Mouse (Mus musculus): ENCODE data around the gene Them7. TPM values are rescaled to one million over a fixed set of nuclear protein-coding genes. Genes with fewer than 3 reads are reported as not detected.
A peak's percentile ranks its signal among the peaks of the same experiment; 100 is the strongest.

Them7 gene
- polyA plus RNA-seq, 2 experiments from 2014 or later, result not detected

DNA sequence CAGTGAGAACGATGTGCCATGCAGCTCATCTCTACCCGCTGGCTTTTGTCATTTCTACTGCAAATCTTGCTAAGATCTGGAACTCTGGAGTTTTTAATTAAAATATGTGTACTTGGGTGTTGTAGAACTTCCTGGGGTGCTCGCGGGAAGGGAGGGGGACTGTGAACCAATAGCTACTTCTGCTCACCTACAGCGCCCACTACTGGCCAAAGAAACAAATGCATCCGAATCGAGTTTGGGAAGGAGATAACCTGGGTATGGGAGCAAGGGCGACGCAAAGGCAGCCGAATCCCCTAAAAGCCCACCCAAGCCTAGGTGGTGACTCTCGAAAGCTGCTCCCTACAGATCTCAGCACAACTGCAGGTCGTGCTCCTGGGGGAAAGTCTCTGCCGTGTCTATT, 87.3 kb downstream of the Them7 start:
- no peak for ATAC-seq

DNA sequence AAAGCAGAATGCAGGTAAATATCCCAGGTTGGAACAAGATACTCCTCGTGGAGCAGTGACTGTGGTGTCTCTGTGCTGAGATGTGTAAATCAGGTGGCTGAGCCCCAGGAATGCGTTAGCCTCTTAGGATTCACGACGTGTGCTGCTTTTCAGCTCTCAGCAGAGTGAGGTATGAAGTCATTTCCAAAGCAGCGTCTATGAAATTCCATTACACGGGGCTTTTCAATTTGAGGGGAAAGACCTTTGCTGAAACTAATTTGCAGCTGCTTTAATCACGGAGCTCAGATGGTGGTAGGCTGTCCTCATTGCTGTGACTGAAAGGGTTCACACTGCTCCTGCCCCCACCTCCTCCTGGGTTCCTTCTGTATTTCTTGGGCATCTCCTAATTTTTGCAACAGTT, 87.9 kb downstream of the Them7 start:
- no peak for ATAC-seq

DNA sequence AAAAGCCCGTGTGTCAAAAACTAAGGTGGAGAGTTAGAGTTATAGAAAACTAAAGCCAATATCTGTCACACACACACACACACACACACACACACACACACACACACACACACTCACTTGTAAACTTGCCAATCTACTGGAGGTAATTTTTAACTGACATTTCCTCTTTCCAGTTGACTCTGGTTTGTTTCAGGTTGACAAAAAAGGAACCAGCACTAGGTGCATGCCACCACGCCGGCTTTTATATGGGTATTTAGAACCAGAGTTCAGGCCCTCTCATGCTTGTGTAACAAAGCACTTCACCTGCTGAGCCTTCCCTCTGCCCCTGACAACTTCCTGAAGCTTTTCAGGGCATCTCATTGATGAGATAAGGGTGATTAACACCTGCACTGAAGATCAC, 89.0 kb downstream of the Them7 start:
- ATAC-seq, result no peak

DNA sequence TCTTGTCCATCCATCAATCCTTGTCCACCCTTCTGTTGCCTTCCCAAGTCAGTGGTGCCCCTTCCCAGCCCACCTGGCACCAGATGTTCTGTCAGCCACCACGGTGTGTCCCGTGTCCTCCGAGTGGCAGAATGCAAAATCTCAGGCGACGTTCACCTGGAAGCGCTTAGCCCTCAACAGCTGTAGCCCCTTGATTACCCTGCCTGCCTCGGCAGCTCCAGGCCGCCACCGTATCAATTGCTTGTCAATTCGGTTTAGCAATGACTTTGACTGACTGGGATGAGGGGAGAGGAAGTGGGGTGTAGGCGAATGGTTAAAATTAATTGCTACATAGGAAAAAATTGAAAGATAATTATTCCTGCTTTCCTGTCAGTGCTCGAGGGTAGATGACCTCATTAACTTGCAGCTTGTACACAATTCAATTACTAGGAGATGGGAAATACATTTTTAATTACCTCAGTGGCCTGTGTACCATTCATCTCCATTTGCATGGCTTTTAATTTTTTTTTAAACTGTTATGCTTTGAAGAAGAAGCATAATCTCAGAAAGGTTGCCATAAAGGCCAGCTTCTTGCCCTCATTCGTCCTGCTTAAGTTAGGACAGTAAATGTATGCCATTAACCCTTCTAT, 93.5 kb downstream of the Them7 start:
- ATAC-seq, result no peak

DNA sequence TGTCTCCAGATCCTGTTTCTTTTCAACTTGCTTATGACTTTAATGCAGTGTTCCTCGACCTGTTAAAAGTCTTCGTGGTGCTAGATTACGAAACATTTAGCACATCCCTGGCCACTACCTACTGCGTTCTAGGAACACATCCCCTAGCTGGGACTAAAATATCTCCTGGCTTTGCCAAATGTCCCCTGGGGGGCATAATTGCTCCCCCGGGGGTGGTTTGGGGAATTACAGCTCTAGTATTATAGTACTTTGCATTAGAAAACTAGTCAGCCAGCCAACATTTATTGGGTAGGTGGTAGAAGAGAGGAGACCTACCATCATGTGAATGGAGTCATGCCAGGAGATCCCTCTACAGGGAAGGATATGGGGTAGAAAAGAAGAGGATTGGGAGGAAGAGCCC, 101.9 kb downstream of the Them7 start:
- no peak for ATAC-seq

DNA sequence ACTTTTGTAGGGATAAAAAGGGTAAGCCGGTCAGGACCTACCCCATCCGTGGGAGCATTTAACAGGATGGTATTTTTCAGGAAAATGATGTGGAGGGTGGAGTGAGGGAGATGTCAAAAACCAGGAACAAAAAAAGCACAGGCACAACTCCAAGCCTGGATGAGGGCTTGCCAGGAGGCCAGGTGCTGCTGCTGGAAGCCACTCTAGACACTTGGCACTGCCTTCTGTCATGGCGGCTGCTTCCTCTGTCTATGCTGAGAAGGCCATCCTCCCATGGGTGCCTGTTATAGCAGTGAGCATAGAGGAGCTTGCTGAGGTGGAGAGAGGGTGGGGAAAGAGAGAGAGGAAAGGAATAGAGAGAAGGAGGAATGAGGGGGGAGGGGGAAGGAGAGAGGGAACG, 105.9 kb downstream of the Them7 start:
- ATAC-seq, result no peak

DNA sequence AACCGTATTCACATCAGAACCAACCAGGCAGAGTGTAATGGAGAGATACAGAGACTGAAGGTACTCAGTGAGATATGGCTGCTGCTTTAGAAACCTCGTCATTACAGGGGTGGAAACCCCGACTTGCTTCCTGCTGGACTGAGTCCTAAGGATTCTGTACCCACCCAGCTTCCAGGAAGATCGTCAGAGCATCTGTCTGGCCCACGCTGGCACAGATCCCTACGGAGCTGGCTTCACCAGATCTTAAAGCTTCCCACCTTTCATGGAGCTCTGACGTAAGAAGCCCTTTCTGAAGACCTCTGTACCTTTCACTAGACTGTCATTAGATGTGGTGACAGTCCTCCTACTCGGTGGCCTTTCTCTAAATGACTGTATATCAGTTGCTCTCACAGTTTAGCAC, 109.0 kb downstream of the Them7 start:
- no peak for ATAC-seq

DNA sequence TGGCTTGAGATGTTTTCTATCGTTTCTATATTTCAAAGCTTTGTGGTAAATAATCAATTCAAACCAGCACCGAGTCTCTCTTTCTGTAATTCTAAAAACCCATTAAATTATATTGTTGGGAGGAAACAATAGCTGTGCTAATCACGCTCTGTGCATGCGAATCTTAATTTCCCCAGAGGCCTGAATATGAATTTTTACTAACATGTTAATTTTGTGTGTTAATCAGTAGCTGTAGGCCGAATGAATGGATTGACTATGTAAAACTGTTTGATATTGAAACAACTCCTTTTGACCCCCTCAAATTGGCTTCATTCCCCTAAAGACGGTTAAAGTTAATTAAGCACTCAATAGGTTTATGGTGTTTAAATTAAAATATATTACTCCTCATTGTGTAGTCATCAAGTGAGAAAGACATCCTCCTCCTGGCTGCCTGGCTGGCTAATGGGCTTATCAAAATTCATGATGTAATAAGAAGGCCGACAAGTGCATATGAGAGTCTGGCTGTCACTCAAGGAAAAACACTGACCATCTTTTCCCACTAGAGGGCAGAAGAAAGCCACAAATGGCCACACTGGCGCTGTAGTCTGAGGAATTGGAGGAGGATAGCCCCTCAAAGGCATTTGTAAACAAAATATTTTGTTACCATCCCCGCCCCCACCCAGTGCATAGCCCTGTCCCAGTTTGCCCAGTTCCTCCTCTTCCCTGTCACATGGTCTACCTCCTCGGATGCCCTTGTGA, 110.0 kb downstream of the Them7 start:
- peak; percentile 64 for ATAC-seq

DNA sequence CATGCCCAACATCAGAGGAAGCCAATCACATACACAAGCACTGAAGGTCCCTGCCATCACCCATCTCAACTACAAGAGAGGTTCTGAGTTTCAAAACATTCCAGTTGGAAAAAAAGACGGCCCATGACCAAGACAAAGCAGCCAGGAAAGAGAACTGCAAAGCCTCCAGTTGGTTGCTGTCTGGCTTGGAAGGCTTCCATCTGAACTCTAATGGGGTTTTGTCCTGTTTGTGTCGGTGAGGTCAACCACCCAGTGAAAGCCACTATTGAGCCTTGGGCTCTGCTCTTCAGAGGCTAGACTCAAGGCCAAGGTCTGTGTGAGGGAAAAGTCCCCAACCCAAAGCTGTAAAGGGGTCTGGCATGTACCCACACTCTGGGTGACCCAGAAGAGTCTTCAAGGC, 111.5 kb downstream of the Them7 start:
- no peak for ATAC-seq

DNA sequence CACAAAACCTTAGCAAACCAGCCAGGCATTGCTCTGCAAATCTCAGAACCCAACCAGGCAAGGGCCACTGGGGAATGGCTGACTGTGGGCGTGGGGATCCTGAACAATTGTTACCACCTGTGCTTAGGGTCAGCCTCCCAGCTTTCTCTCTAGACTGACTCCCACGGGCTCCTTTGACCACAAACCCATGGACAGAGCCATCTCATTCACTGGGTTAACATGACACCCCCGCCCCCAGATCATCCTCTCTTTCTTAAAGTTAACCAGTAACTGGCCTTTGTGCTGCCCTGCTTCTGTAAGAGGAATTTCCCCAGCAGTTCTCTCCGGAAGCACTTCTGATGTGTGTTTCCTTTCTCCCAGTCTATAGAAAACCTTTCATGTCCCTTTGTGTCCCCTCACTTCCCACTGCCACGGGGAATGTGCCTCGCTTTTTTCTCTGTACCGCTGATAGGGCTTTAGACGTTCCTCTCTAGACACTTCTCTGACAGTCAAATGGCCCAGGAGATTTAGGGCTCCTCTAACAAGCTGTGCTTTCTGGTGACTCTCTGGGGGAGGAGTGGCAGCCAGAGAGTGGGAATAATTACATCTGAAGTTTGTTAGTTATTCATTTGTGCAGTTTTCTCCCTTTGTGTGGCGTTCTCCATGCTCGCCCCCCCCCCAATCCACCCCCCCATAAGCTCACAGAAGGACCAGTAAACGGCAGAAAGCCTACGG, 112.4 kb downstream of the Them7 start:
- ATAC-seq, result no peak

DNA sequence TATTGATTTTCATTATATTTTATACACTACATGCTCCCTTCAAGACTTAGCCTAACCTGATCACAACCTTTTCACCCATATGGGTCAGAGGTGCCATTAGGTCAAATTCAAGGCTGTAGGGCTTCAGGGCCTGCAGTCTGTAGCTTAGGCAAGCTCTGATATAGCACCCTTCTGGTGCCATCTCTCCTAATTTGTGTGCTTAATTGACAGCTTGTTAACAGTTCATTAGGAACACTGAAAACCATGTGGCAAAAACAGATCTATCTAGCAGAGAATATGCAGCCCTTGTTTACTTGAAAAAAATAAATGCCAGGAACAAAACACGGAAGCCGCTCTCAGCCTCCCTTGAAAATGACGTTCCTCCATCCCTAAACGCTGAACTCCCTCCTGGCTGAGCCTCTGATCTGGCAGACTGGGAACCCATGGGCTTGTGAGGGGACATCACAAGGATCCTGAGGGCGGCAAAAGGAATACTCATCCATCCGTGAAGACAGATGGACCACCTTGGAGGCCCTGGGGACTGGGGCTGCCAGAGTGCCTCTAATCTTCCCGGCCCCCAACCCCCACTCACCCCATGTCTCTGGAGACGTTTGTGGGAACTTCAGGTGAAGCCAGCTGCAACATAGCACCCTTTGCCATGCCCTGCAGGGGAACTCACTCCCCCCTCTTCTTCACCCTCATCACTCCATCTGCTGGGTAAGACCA, 113.2 kb downstream of the Them7 start:
- no peak for ATAC-seq

DNA sequence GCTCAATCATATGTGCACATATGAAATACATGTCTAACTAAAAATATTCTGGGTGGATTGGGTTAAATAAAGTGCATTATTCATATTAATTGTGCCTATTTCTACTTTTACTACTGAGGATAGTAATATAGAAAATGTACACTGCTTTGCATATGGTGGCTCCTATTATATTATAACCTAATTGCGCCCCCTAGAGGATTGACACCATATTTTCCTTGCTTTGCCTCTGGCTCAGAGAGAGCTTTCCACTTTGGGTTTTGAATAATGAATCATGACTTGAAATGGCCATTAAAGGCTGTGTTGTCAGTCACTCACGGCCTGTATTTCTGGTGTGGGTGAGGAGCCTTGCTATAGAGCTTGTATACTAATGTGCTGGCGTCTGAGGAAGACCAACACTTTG, 115.9 kb downstream of the Them7 start:
- peak; percentile 41 for ATAC-seq

DNA sequence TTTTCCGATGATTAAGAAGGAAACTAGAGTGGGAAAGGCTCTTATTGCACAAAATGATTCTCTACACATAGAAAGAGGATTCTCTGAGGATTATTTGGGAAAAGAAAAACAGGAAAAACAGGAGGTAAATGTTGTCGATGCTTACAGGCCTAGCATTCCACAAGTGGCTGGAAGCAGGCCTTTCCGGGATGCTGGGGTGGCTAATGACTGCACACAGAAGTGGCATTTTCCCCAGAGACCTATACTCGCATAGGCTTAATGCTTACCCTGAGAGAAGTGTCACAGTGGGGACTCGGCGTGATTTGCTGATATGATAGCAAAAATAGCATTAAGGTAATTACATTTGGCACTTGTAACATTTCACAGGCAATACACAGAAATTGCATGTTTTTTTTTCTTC, 124.8 kb downstream of the Them7 start:
- ATAC-seq, result no peak

DNA sequence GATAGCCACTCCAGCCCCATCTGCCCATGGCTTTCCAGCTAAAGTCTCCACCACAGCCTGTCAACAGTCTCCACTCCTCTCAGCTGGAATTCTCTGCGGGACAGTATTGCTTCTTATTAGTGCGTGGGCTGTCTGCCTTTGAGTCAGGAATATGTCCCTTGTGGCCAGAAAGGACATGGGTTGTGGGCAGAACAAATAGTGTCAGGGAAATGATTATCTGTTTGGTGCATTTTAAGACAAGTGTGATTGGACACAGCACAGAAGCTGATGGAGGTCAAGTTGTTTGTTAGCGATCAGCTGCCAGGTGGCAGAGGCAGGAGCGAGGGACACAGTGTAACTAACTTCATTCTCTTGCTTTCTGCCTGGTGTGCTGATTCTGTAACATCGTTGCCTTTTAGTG, 132.7 kb downstream of the Them7 start:
- no peak for ATAC-seq

DNA sequence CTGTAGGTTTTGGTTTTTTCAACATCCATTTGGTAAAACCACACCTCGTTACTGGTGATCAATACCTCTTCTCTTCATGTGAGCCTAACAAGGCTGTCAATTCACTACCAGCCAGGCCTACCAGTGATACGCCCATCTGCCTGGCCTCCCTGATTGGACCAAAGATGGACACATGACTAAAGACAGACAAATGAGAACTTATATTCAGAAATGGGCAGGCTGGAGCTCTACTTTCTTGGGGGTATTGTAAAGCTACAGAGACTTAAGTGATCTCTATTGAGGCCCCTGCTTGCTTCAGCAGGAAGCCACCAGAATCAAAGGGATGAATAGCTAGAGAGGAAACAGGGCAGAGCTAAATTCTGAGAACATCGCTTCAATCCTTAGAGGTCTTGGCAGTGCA, 133.9 kb downstream of the Them7 start:
- peak; percentile 81 for ATAC-seq

DNA sequence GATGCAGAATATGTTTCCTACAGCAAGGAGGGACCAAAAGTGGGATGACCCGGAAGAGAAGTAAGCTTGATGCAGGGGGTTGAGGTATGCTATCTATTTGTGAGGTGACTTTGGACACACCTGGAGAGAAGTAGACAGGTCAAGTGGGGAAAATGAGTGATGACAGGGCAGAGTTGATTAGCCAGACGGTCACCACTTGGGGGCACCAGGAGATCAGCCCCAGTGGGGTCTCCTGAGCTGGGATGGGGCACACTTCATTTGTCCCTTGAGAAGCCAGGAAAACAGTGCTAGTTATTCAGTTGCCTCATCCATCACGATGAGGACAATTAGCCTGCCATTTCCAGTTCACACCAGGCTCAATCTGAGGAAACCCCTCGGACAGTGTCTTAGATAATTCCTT, 143.5 kb downstream of the Them7 start:
- peak; percentile 54 for ATAC-seq

DNA sequence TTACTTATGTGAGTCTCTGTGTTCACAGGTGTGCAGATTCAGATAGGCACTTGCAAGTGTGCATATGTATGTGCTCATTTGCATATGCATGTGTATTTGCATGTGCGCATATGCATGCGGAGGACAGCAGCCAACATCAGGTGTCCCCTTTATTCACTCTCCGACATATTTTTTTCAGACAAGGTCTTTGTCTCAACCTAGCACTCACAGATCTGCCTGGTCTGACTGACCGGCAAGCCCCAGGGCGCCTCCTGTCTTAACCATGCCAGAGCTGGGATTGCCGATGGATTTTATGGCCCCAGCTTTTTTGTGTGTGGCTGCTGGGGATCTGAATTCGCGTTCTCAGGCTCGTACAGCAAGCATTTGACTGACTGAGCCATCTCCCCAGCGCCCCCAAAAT, 146.1 kb downstream of the Them7 start:
- no peak for ATAC-seq

DNA sequence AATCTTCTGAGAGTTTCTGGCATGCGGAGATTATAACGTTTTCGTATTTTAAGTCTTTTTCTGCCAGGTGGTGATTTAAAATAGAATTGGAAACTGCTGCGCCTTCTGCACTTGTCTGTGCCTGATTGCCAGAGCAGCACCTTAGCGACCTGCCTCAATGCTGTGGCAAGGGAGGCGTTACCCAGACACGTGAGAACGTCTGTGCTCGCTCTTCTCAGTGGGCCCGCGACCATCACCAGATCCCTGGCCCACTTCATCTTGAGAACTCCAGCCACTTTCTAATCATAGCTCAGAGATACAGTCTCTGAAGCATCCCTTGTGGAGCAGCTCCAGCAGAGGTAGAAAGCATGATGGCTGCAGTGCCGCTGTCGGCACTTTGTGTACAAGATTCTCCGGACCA, 146.6 kb downstream of the Them7 start:
- ATAC-seq, result no peak

DNA sequence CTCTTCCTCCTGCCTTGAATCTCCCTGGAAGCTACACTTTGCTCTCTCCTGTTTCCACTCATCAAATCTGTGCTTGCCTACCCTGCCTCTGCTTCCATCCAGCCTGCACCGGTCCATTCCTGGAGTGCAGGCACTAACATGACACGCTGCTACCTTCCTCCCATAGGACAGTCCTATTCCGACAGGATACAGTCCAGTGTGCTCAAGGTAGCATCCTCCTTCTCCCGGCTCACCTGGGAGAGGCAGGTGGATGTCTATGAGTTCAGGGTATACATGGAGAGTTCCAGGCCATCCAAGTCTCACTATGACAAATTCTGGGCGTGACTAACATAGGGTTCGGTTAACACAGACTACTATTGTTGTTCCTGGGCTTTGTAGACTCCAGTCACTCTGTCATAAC, 148.0 kb downstream of the Them7 start:
- ATAC-seq, result no peak

DNA sequence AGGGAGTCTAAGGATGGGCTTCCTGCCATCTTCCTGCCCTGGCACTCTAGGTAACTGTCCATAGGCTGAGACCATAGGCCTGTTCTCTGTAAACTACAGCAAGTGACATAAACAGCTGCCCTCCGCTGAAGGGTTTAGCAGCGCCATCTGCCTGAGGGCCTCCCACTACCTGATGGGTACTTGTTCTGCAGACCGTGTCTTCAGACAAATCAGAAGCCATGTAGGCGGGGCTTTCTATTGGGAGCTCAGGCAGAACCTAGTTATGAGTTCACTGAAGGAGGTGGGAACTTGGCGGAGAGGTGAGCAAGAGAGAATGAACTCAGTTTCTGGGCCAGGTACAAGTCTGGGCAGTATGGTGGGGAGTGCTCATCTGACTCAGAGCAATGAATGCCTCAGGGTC, 148.6 kb downstream of the Them7 start:
- ATAC-seq, result no peak

DNA sequence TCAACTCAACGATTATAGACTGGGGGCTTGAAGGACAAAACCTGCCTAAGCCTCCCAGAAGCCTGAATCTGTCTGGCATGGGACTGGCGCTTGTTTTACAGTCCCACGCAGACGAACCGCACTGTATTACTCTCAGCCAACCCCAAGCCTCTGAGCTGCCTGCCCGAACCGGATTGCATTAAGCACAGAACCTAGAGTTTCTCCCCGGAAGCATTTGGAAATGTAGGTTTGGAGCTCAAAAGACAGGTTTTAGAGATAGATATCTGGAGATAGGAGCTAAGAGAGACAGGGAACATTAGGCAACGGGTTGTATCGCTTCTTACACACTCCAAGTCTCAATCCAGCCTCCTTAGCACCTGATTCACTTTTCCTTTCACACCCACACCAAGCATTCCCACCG, 149.5 kb downstream of the Them7 start:
- no peak for ATAC-seq

DNA sequence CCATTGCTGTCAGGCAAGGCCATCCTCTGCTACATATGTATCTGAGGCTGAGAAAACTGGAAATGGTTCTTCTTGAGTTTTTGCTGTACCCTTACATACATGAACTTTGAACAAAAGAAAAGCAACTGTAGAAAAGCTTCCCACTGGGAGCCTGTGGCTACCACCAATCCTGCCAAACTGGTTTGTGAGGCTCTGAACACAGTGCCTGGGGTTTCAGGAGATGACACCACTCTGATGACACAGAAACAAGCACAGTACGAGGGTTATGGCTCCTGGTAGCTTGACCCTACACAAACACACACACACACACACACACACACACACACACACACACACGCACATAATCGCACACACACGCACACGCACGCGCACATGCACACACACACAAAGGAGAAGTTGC, 151.1 kb downstream of the Them7 start:
- no peak for ATAC-seq

DNA sequence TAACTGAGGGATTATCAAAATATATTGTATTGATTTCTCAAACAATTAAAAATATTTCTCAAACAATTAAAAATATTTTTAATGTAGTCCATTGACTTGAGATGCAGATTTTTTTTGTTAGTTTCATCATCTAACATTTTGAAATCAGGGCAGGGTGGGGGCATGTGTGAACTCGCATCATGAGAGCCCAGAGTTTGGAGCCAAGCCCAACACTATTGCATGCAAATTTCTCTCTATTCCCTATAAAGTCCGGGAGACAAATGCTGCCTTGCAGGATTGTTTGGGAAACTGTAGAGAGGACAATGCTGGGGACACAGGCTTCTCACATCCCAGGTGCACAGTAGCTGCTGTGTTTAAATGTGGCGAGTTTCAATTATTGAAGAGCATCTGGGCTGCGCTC, 151.6 kb downstream of the Them7 start:
- ATAC-seq, result no peak

DNA sequence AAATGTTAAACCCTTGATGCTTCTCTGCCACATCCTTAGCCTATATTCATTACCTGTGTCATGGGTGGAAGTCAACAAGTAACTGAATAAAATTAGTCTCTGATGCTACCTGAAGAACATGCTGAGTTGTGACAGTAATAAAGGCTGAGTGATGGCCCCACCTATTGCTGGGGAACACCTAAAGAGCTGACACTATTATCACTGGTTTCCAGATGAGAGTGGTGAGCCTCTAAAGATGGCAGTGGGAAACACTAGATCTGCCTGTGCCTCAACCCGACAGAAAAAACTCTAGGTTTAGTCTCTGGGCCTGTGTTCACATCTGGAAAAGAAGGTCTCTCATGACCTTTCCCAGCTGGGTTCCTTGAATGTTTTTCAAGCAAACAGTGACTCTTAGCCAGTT, 155.6 kb downstream of the Them7 start:
- ATAC-seq, result no peak

Data from CD4-positive, CD25-positive, alpha-beta regulatory T cell, adult 4 months (primary cell).